Mouse (Mus musculus) ES-E14 (cell line): ENCODE data around the gene Hdac4. TPM values are rescaled to one million over a fixed set of nuclear protein-coding genes. Genes with fewer than 3 reads are reported as not detected.

Experiments
- DNase-seq: peaks from one replicate; pipeline ENCODE4 v3.0.0-alpha.2; 2013; ENCODE audit warnings: low read depth, low spot score
- H3K27ac ChIP-seq: 2 replicates; pipeline ENCODE4 v1.5.1; 2012; ENCODE audit warnings: low read depth, mild to moderate bottlenecking, low read length, moderate library complexity, mixed read lengths; ENCODE audit not compliant: poor library complexity, insufficient read depth, severe bottlenecking
- H3K36me3 ChIP-seq: 2 replicates; pipeline ENCODE4 v1.6.1; 2012; ENCODE audit warnings: mild to moderate bottlenecking, low read length, moderate library complexity, mixed read lengths; ENCODE audit not compliant: control insufficient read depth, poor library complexity, insufficient read depth, severe bottlenecking
- H3K4me1 ChIP-seq, 2 experiments: fragments of 150-350 bp in 1 of 2; sonication (generic) in 1 of 2; 2 replicates each; pipeline ENCODE4 v1.6.1; 2012; ENCODE audit warnings: low read length in 2 of 2, mild to moderate bottlenecking in 1 of 2, mixed read lengths in 1 of 2; ENCODE audit not compliant: control insufficient read depth in 2 of 2, insufficient read depth in 2 of 2, poor library complexity in 1 of 2
- H3K4me3 ChIP-seq, 2 experiments: fragments of 150-350 bp in 1 of 2; sonication (generic) in 1 of 2; 2 replicates each; pipeline ENCODE4 v1.5.1; 2012; ENCODE audit warnings: low read length in 2 of 2, low read depth in 1 of 2, mild to moderate bottlenecking in 1 of 2, mixed read lengths in 1 of 2; ENCODE audit not compliant: insufficient read depth in 1 of 2, poor library complexity in 1 of 2, severe bottlenecking in 1 of 2
- H3K9ac ChIP-seq: 2 replicates; pipeline ENCODE4 v1.6.1; 2012; ENCODE audit warnings: low read depth, mild to moderate bottlenecking, low read length, mixed read lengths; ENCODE audit not compliant: poor library complexity, insufficient read depth, severe bottlenecking
- H3K9me3 ChIP-seq: fragments of 150-350 bp; sonication (generic); 2 replicates; pipeline ENCODE4 v1.6.1; 2012; ENCODE audit warnings: low read depth, mild to moderate bottlenecking, low read length; ENCODE audit not compliant: control insufficient read depth, insufficient read depth
- CHD2 ChIP-seq: IDR thresholded peaks from 2 replicates; pipeline ENCODE4 v1.6.1; 2014; ENCODE audit warnings: mild to moderate bottlenecking, low read depth, low read length, inconsistent platforms
- HCFC1 ChIP-seq: IDR thresholded peaks from 2 replicates; pipeline ENCODE4 v1.6.1; 2012; ENCODE audit warnings: low read length, inconsistent platforms, borderline replicate concordance; ENCODE audit not compliant: insufficient read depth
- MAFK ChIP-seq: IDR thresholded peaks from 2 replicates; pipeline ENCODE4 v1.6.1; 2014; ENCODE audit warnings: mild to moderate bottlenecking, low read depth, low read length, inconsistent platforms; ENCODE audit not compliant: insufficient read depth
- ZC3H11A ChIP-seq: IDR thresholded peaks from 2 replicates; pipeline ENCODE4 v1.6.1; 2012; ENCODE audit warnings: low read depth, mild to moderate bottlenecking, inconsistent platforms, low read length, borderline replicate concordance
- ZNF384 ChIP-seq: IDR thresholded peaks from 2 replicates; pipeline ENCODE4 v1.6.1; 2012; ENCODE audit warnings: low read depth, low read length, inconsistent platforms
- in situ Hi-C, 2 experiments: fragments of 600-800 bp; cut with MboI; formaldehyde crosslinking; loops; one replicate each; pipeline ENCODE4 v1.15.1; 2025; ENCODE audit warnings: low sequenced_read_pairs in 2 of 2, inconsistent platforms in 1 of 2; ENCODE audit not compliant: unreplicated experiment in 2 of 2
- total RNA-seq: library from RNA; depleted of rRNA; stranded (reverse); fragments of 300-350 nt; gene quantifications from 2 replicates; pipeline ENCODE4 v1.2.3, GENCODE M21; 2012

Hdac4 gene
- total RNA-seq, 1 experiment: 24.1 TPM

DNA sequence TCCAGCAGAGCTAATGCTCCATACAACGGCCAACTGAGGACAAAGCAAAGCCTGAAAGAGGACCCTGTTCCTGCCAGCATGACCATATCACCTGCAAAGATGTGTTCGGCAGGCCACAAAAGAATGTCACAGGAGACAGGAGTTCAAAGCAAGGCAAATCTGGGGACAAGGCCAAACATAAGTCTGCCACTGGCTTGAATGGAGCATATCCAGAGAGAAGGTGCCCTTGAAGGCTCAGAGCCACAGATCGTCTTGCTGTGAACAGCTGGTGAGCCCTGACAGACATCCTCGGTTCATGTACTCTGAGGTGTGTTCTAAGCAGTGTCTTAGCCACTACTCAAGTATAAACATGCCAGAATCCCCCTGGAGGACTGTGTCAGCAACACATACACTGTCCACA, 79.3 kb downstream of the Hdac4 start:
- Histone ChIP-seq H3K9ac (no peak overlapping the region), H3K4me1 (peaks cover 9 to 19% of the 10 kb centered on the region in 2 experiments), H3K9me3 (no peaks in the 10 kb centered on the region), H3K4me3 (no peak overlapping the region), H3K36me3 (peaks cover 9% of the 10 kb centered on the region; the same call in 1 of the 2 replicates), H3K27ac (no peak overlapping the region; the same call in 1 of the 2 replicates)
- DNase-seq: no peak
- no peak for TF ChIP-seq ZC3H11A
- TF ChIP-seq ZNF384: no peak
- no peak for TF ChIP-seq CHD2
- in situ Hi-C loops: no loop called here

DNA sequence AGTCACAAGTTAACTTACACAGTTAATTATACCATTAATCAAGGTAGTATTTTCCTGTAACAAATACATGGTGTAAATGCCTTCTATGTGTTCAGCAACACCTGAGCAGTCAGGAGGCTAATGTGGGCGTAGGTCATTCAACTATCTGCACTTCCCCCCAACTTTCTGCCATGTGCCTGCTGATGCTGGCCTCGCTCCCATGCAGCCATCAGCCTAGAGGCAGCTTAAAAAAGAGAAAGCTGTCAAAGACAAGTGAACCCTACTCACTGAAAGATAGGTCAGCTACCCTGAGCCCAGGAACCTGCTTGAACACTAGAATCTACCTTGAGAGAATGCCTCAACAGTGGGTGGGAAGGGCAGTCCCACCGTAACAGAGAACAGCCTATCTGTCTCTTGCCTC, 81.4 kb downstream of the Hdac4 start:
- H3K27ac ChIP-seq: no peak overlapping the region
- peaks cover 9% of the 10 kb centered on the region; the same call in 1 of the 2 replicates for H3K36me3 ChIP-seq
- H3K9me3 ChIP-seq: no peaks in the 10 kb centered on the region
- TF ChIP-seq ZC3H11A (no peak), HCFC1 (no peak), ZNF384 (no peak), MAFK (no peak), CHD2 (no peak)
- no peak overlapping the region for H3K4me3 ChIP-seq
- no peak overlapping the region for H3K9ac ChIP-seq
- peaks cover 6 to 16% of the 10 kb centered on the region in 2 experiments for H3K4me1 ChIP-seq
- in situ Hi-C loops: no loop called here
- no peak for DNase-seq

DNA sequence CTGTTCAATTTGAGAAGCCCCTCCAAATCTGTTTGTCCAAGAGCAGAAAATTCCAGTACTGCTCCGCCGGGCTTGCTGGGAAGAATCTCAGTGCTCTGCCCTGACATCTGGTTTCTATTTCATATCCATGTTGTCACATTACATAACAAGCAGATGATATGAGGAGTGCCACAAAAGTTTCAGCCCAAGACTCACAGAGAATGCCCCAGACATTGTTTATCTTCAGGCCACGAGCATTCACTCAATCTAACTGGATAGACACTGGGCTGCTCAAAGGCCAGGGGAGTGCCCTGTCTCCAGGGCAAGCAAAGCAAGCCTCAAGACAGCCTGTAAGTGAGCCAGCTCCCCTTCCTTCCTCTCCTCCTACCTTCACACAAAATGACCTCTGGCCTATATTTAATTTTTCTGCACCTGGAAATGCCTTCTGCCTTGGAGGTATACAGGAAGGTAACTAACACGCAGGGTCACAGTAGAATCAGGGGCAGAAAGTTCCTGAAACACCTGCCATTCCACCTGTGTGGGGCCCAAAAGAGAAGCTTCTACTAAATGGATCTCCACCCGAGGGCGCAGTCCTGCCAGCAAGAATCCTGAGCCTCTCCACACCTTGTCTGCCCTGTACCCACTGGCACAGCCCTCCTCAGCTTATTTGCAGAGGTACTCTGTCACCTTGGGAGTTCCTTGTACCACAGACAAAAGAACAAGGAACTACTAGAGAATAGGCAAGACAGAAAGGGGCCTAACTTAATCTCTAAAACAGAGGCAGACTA, 82.1 kb downstream of the Hdac4 start:
- Histone ChIP-seq H3K36me3 (peaks cover 9% of the 10 kb centered on the region; the same call in 1 of the 2 replicates), H3K9ac (no peak overlapping the region), H3K9me3 (no peaks in the 10 kb centered on the region), H3K4me3 (no peak overlapping the region), H3K4me1 (peaks cover 6 to 14% of the 10 kb centered on the region in 2 experiments), H3K27ac (peak overlapping the region; percentile 24; the same call in 1 of the 2 replicates)
- in situ Hi-C loops: no loop called here
- no peak for TF ChIP-seq CHD2
- no peak for TF ChIP-seq ZNF384
- TF ChIP-seq HCFC1: no peak
- TF ChIP-seq ZC3H11A: no peak
- no peak for TF ChIP-seq MAFK
- DNase-seq: no peak

DNA sequence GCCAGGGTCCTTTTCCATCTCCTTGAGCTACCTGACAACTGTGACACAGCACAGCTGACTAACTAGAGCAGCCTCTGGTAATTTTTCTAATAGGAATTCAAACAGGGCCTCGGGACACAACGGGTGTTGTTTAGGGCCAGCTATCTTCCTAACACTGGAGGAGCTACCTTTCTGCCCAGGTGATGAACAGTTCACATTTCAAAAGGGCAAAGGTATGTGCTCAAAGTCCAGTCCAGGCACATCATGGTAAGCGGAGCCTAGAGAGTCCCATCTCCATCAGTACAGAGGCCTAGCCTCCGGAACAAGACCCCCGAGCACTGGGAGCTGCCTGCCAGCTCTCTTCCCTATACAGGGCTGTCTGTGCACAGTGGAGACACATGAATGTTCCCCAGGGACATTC, 82.9 kb downstream of the Hdac4 start:
- H3K4me1 ChIP-seq: peaks cover 6 to 12% of the 10 kb centered on the region in 2 experiments
- H3K9ac ChIP-seq: no peak overlapping the region
- in situ Hi-C loops: no loop called here
- H3K27ac ChIP-seq: no peak overlapping the region
- no peaks in the 10 kb centered on the region for H3K9me3 ChIP-seq
- no peak for DNase-seq
- TF ChIP-seq MAFK: no peak
- TF ChIP-seq HCFC1: no peak
- no peak for TF ChIP-seq ZNF384
- no peak for TF ChIP-seq CHD2
- no peak for TF ChIP-seq ZC3H11A
- H3K36me3 ChIP-seq: peaks cover 9% of the 10 kb centered on the region; the same call in 1 of the 2 replicates
- no peak overlapping the region for H3K4me3 ChIP-seq
